Mouse (Mus musculus) frontal cortex, adult (tissue): Measurements from ENCODE around the gene Zyx.
A peak's percentile ranks its signal among the peaks of the same experiment; 100 is the strongest.

Experiments used
- ATAC-seq: cut with Nextera tagmentation; 2 replicates; pipeline ENCODE4 v1.9.2; 2017; ENCODE audit warnings: mild to moderate bottlenecking, moderate library complexity, mixed read lengths; ENCODE audit not compliant: low TSS enrichment

Gene Zyx

DNA sequence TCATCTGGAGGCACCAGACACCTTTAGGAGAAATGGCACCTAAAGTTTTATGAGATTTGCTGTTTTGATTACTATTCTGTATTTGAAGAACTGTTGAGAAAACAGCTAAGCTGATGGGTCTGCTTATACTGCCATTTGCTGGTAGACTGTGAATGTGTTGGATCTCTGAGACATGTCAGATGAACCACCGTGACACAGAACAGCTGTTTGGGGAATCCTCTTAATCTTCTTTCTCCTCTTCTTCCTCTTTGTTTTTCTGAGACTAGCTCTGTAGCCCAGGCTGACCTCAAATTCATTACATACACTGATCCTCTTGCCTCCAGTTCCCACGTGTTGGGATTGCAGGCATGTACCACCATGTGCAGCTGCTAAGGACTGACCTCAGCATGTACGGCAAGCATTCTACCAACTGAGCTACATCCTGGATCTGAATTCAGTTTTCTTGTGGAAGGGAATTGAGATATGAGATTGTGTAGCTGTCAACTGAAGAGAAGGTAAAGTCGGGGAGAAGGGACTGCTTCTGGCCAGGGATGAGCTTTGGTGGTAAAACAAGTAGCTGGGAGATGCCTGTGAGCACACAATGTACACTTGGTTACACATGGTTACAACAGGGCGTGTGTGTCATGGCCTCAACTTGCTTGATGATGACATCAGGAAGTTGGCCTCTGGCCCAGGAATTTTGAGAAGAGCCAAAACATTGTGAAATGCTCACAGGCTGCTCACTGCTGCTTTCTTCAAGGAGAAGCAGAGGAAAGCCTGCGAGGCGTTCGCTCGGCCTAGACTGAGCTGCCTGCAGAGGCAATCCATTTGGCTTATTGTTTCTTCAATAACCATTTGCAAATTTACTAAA, 46.8 kb downstream of the Zyx start:
- ATAC-seq: peak; percentile 72

- no peak for ATAC-seq
These were observed 47.7 kb downstream of the Zyx start for GRCm38 (mm10) chr6:42397041-42397657.

DNA sequence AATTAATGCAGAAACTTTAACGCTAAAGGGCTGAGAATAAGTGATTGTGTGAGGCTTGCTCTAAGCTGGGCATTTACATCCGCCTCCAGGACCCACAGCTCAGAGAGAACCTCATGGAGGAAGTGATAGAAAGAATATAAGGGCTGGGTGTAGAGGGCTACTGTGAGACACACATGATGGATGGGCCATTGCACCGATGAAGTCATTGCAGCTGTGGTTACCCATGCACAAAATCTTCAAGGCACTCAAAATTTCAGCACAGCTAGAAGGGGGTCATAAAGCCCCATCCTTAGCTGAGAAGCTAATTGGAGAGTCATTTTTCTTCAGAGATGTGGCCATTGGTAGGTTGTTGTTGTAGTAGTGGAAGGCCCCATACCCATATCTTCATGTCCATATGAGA, 48.9 kb downstream of the Zyx start:
- no peak for ATAC-seq

DNA sequence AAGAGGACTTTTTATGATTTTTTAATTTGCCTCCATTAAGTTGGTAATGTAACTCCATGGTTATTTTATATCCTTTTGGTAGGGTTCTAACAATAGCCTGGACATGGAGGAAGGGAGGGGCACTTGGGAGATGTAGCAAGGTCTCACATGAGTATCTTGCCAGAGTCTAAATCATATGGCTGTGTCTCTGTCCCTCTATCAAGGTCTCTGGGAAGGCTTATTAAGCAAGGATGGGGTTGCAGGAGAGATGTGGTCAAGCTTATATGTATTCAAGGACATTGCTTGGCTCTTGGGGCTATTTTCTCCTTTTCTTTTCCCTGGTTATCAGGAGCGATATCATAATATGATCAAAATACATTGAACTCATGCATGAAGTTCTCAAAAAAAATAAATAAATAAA, 49.6 kb downstream of the Zyx start:
- ATAC-seq: no peak

DNA sequence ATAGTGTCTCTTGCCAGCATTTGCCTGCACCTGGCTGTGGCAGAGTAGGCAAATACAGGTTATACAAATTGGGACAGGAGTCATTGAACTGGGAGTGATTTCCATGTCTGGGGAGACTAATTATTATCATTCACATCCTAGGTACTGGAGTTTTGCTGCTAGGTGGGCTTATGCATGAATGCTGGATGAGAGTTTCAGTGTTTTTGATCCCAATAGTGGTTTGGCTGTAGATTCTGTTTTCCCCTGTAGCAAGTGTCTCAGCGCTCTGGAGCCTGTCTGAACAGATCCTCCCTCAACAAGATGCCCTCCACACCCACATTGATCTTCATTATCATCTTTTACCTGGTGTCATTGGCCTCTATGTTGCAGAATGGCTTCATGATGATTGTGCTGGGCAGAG, 50.5 kb downstream of the Zyx start, which contains the start of gene Tas2r143:
Gene Tas2r143 (plus strand): TSS at position 301 of the 400 bp plus-strand sequence.
- no peak for ATAC-seq

- no peak for ATAC-seq
These were observed 55.7 kb downstream of the Zyx start, which contains the start of gene Tas2r135 for GRCm38 (mm10) chr6:42405134-42405533. Gene Tas2r135 (plus strand): TSS chr6:42405434.
